ENCODE assay signal across 10 mouse cellular contexts in genomic region chr11:118406521-118406920, GRCm38 (mm10). TPM values are rescaled to one million over a fixed set of nuclear protein-coding genes. Genes with fewer than 3 reads are reported as not detected.
A peak's percentile ranks its signal among the peaks of the same experiment; 100 is the strongest.
DNase-seq lines count a peak whose midpoint lies in the region; ATAC-seq and TF ChIP-seq lines count a peak whose summit lies in the region.
"Had no signal": no experiment of that assay in that cellular context is flagged by ENCODE, and none has a peak within 500 bp of the region (broad histone marks: within the 10 kb centered on the region; RNA-seq: fewer than 3 reads in every experiment).

No protein-coding gene starts in this region.

- H3K4me3 ChIP-seq in gastrocnemius, adult 2 months: no peak overlapping the region
- no peak overlapping the region for H3K4me3 ChIP-seq in intestine, embryonic 15.5 days (replicated peaks)
- H3K4me3 ChIP-seq in intestine, postnatal 0 days (ENCODE audit: low read depth, low read length): no peak overlapping the region
- H3K4me3 ChIP-seq: limb, embryonic 13.5 days had no signal

- DNase-seq in gastrocnemius, adult 2 months: peak; percentile 15
- DNase-seq in gastrocnemius, postnatal 25 days: no peak
- DNase-seq in urinary bladder, adult 2 months (ENCODE audit: low spot score): peak; percentile 12
- no peak for DNase-seq in urinary bladder, adult 18-20 months (ENCODE audit: low spot score in 2 of 2)
- DNase-seq in urinary bladder, postnatal 25 days (ENCODE audit: low spot score): peak; percentile 2
- DNase-seq in frontal cortex, postnatal 36 days (ENCODE audit: low spot score in 2 of 2): no peak

- H3K9me3 ChIP-seq in intestine, embryonic 15.5 days: no peaks in the 10 kb centered on the region
- no peaks in the 10 kb centered on the region for H3K9me3 ChIP-seq in intestine, postnatal 0 days (ENCODE audit: control insufficient read depth)
- H3K9me3 ChIP-seq: limb, embryonic 13.5 days had no signal

- no peaks in the 10 kb centered on the region for H3K27me3 ChIP-seq in intestine, embryonic 15.5 days (replicated peaks)
- H3K27me3 ChIP-seq in intestine, postnatal 0 days (replicated peaks; ENCODE audit: control insufficient read depth, insufficient read depth, low read length): no peaks in the 10 kb centered on the region
- H3K27me3 ChIP-seq: limb, embryonic 13.5 days had no signal

- peaks cover 43% of the 10 kb centered on the region for H3K4me1 ChIP-seq in intestine, embryonic 15.5 days (replicated peaks)
- H3K4me1 ChIP-seq in intestine, postnatal 0 days (replicated peaks; ENCODE audit: control insufficient read depth, insufficient read depth, low read length): peaks cover 13% of the 10 kb centered on the region

- TF ChIP-seq CTCF in gastrocnemius, adult 2 months (IDR thresholded peaks at IDR 0.05): no peak
- TF ChIP-seq CTCF in intestine, postnatal 0 days (IDR thresholded peaks at IDR 0.05; ENCODE audit: low read depth): no peak

- WGBS in intestine, embryonic 15.5 days: 89% methylated on average over 5 of the region's 5 CpGs
- WGBS in intestine, postnatal 0 days: 77% methylated on average over 5 of the region's 5 CpGs

- no peak for ATAC-seq in intestine, embryonic 15.5 days
- ATAC-seq in intestine, postnatal 0 days: no peak

- no peak overlapping the region for H3K27ac ChIP-seq in gastrocnemius, adult 2 months
- H3K27ac ChIP-seq in intestine, embryonic 15.5 days: peak overlapping the region; percentile 88; the same call in 1 of the 2 replicates
- no peak overlapping the region for H3K27ac ChIP-seq in intestine, postnatal 0 days (ENCODE audit: low read depth, low read length)
- H3K27ac ChIP-seq: limb, embryonic 13.5 days had no signal

- peaks cover 19% of the 10 kb centered on the region for H3K36me3 ChIP-seq in intestine, embryonic 15.5 days
- peaks cover 48% of the 10 kb centered on the region for H3K36me3 ChIP-seq in intestine, postnatal 0 days (ENCODE audit: control insufficient read depth, insufficient read depth)

- H3K9ac ChIP-seq in intestine, embryonic 15.5 days: no peak overlapping the region
- H3K9ac ChIP-seq in intestine, postnatal 0 days (ENCODE audit: low read depth, low read length): no peak overlapping the region
- H3K9ac ChIP-seq: limb, embryonic 13.5 days had no signal

- H3K4me2 ChIP-seq in intestine, embryonic 15.5 days (replicated peaks): no peak overlapping the region
- no peak overlapping the region for H3K4me2 ChIP-seq in intestine, postnatal 0 days (replicated peaks; ENCODE audit: low read depth)
- H3K4me2 ChIP-seq: limb, embryonic 13.5 days had no signal

- intact Hi-C loops in gastrocnemius, adult 2 months (cut with DNase I): no loop called here

RNA-seq across cellular contexts. Expression of gene Lgals3bp, which starts 4.6 kb away (rescaled TPM):
- total RNA-seq in gastrocnemius, adult 2 months (2021): 10 to 100 TPM; 12.0 to 17.0 TPM
- 10 to 100 TPM; 11.0 to 14.7 TPM for total RNA-seq in gastrocnemius, postnatal 25 days (2021)
- polyA plus RNA-seq in intestine, embryonic 15.5 days (2015; fragmentation: Nextera tagmentation; extraction: Ambion mirVana): 153 and 171 TPM in 2 replicates
- polyA plus RNA-seq in intestine, postnatal 0 days (2015; fragmentation: Nextera tagmentation; extraction: Ambion mirVana): 348 and 382 TPM in 2 replicates
- polyA plus RNA-seq in urinary bladder, adult 2 months (2012; rRNA removed): 154 and 187 TPM in 2 replicates

RNA-seq across cellular contexts. Expression of gene Cant1, which starts 12.4 kb away (rescaled TPM):
- 10 to 100 TPM; 10.7 to 11.6 TPM for total RNA-seq in gastrocnemius, adult 2 months (2021)
- total RNA-seq in gastrocnemius, postnatal 25 days (2021): 1 to 10 TPM; 9.3 to 9.9 TPM
- 39.7 and 44.3 TPM in 2 replicates for polyA plus RNA-seq in intestine, embryonic 15.5 days (2015; fragmentation: Nextera tagmentation; extraction: Ambion mirVana)
- polyA plus RNA-seq in intestine, postnatal 0 days (2015; fragmentation: Nextera tagmentation; extraction: Ambion mirVana): 35.0 and 36.1 TPM in 2 replicates
- 38.2 and 41.2 TPM in 2 replicates for polyA plus RNA-seq in urinary bladder, adult 2 months (2012; rRNA removed)

RNA-seq across cellular contexts. Expression of gene C1qtnf1, which starts 21.5 kb away (rescaled TPM):
- total RNA-seq in gastrocnemius, adult 2 months (2021): 10 to 100 TPM in 1 of 2 experiments, 1 to 10 TPM in 1; 7.9 to 12.6 TPM
- 10 to 100 TPM in 1 of 2 experiments, 1 to 10 TPM in 1; 9.2 to 13.4 TPM for total RNA-seq in gastrocnemius, postnatal 25 days (2021)
- 6.3 and 6.6 TPM in 2 replicates for polyA plus RNA-seq in intestine, embryonic 15.5 days (2015; fragmentation: Nextera tagmentation; extraction: Ambion mirVana)
- 5.2 and 6.1 TPM in 2 replicates for polyA plus RNA-seq in intestine, postnatal 0 days (2015; fragmentation: Nextera tagmentation; extraction: Ambion mirVana)
- 31.7 and 38.1 TPM in 2 replicates for polyA plus RNA-seq in urinary bladder, adult 2 months (2012; rRNA removed)
- total RNA-seq: megakaryocyte-erythroid progenitor cell, adult 5-6 weeks had no signal

RNA-seq across cellular contexts. Expression of gene Timp2, which starts 51.0 kb away (rescaled TPM):
- total RNA-seq in gastrocnemius, adult 2 months (2021): 100 to 1,000 TPM in 1 of 2 experiments, 10 to 100 TPM in 1; 70.1 to 115 TPM
- total RNA-seq in gastrocnemius, postnatal 25 days (2021): 10 to 100 TPM; 77.3 to 96.4 TPM
- polyA plus RNA-seq in intestine, embryonic 15.5 days (2015; fragmentation: Nextera tagmentation; extraction: Ambion mirVana): 58.8 and 60.2 TPM in 2 replicates
- polyA plus RNA-seq in intestine, postnatal 0 days (2015; fragmentation: Nextera tagmentation; extraction: Ambion mirVana): 38.9 TPM in 2 replicates
- polyA plus RNA-seq in urinary bladder, adult 2 months (2012; rRNA removed): 600 and 646 TPM in 2 replicates

Comparison
In these comparisons a context has a peak if more than half of its experiments do, and no peak if none do; other contexts are left out.
1. DNase-seq: peak in gastrocnemius, adult 2 months (single experiment), urinary bladder, adult 2 months (single experiment) and urinary bladder, postnatal 25 days (single experiment); none in gastrocnemius, postnatal 25 days (single experiment), urinary bladder, adult 18-20 months (0 of 2) and frontal cortex, postnatal 36 days (0 of 2).